Mouse (Mus musculus): ENCODE measurements around the gene Ano6. TPM values are rescaled to one million over a fixed set of nuclear protein-coding genes. Genes with fewer than 3 reads are reported as not detected.

Ano6 gene
- total and polyA plus RNA-seq, 3 experiments, result 28.6 to 90.3 (median 69.6) TPM

DNA sequence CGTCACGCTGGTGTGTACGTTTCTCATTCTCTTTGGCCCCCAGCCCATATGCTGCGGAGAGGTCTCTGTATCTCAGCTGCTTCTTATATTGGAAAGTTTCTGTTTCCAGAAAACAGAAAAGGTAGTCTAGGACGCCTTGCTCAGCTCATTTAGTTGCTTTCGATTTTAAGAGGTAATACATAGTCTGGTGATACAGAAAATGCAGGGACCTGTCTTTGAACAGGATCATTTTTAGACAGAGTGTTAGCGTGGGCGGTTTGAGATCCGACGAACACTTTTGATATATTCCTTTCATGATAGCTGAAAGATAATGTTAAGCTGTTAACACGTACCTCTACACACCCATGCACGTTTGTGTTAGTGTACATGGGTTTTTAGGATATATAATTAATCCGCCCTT lies 35.9 kb downstream of the Ano6 start:
- DNase-seq, result no peak

- DNase-seq, result peak; percentile 38
Measured at GRCm38 (mm10) chr15:95827465-95827971, 36.9 kb downstream of the Ano6 start.

DNA sequence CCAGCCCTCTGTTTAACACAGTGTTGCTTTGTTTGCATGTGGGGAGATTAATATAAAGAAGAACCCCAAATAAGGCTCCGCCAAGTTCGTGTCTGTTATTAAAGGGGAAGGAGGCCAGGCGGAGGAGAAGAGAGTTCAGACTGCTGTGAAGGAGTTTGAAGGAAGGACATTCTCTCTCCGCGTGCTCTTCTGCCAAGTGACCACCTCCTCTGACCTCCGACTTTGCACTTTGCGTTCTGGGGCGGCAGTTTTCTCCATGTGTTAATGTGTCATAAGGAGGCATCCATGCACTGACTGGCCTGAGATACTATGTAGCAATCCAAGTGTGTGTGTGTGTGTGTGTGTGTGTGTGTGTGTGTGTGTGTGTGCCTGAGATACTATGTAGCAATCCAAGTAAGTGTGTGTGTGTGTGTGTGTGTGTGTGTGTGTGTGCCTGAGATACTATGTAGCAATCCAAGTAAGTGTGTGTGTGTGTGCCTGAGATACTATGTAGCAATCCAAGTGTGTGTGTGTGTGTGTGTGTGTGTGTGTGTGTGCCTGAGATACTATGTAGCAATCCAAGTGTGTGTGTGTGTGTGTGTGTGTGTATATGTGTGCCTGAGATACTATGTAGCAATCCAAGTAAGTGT lies 37.5 kb downstream of the Ano6 start:
- DNase-seq, result peak; percentile 14

- peak; percentile 24 for DNase-seq
Measured at GRCm38 (mm10) chr15:95828647-95829254, 38.1 kb downstream of the Ano6 start.

DNA sequence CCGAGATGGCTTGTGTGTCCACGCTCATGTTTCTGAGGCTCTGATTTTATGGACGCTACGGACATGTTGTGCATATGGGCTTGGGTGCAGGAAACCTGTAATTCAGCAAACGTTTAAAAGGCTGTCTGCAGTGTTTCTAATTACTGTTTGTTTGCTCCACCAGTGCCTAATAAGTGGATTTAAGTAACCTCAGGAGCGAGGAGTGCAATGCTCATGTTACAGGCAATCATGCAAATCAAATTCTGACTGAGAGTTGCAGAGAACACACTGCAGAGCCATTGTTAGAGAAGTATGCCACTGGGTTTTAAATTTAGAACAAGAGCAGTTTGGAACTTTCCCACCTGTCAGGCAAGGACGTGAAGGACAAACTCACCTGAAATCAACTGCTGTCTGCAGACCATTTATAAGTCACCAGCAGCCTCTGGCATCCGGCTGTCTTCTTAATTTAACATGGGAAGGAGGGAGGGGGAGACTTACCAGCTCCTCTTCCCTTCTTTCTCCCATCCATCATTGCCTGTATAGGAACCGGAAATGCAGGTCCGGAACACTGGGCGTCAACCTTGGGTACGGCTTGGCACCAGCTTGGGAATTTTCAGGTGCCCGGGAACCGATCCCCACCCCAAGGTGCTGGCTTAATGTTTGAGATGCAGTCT lies 39.0 kb downstream of the Ano6 start:
- DNase-seq, result no peak

- DNase-seq, result no peak
Measured at GRCm38 (mm10) chr15:95830206-95830560, 39.5 kb downstream of the Ano6 start.

DNA sequence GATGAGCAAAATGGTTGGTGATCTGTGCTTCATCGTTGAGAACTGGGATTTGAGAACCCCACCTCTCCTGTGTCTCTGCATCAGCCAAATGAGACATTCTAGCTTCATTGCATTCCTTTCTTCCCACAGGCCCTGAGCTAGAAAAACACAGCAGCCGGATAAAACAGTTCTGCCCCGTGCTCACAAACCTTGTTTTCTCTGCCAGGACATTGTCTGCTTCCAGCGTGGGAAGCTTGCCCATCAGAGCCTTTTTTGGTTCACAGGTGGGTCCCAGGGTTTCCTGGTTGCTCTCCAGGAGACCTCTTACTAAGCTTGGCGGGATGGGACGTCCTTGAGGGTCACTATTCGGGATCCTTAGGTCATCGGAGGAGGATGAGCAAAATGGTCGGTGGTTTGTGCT lies 42.6 kb downstream of the Ano6 start:
- DNase-seq, result no peak

GRCm38 (mm10) chr15:95836077-95836476 lies 45.4 kb downstream of the Ano6 start:
- DNase-seq, result no peak

GRCm38 (mm10) chr15:95836646-95837434 lies 46.2 kb downstream of the Ano6 start:
- no peak for DNase-seq

GRCm38 (mm10) chr15:95837570-95837969 lies 46.9 kb downstream of the Ano6 start:
- DNase-seq, result no peak

DNA sequence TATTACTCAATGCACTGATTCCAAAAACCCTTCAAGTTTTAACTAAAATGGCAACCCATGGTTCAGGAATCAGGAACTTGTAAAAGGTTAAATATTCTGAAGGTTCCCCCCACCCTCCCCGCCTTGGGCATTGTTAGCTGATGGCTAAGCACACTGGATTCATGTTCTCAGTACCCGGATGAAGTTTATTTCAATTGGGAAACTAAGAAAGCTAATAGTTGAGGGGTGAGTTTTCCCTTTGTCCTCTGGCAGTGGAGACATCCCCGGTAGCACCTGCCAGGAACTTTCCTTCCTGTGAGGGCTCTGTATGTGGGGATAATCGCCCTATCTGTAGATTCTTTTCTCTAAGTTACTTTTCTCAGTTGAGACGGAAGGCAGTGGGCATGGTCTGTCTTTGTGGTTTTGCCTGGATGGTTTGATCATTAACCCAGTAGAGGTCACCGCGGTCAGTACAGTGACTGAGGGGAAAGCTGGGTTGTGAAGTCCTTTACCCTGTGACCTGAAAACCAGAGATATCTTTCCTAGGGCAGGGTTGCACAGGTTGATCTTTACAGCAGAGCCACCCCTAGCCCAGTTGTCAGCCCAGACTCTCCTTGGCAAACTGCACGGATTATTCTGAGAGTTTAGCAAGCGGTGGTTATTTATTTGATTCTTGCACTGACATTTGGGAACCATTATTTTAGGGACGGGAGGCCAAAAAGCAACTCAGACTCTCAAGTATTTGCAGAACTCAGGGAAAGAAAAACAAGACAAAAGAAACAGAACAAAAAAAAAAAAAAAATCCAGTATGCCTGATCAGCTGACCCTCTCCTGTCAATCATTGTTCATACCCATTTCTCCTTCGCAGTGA lies 47.8 kb downstream of the Ano6 start:
- DNase-seq, result peak; percentile 18

DNA sequence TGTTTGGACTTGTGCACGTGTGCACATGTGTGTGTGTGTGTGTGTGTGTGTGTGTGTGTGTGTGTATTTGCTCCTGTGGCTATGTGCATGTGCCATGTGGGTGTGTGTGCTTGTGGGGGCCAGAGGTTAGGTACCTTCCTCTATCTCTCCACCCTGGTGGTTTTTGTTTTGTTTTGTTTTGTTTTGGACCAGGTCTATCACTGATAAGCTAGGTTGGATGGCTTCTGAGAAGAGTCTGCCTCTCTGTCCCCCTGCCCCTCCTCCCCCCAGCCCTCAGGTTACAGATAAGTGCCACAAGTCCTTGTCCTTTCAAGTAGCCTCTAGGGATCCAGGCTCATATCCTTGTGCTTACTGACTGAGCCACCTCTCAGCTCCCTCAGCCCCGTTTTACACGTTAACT lies 49.1 kb downstream of the Ano6 start:
- DNase-seq, result no peak

GRCm38 (mm10) chr15:95843183-95843949 lies 52.7 kb downstream of the Ano6 start:
- no peak for DNase-seq

- DNase-seq, result no peak
Measured at GRCm38 (mm10) chr15:95844412-95844811, 53.8 kb downstream of the Ano6 start.

DNA sequence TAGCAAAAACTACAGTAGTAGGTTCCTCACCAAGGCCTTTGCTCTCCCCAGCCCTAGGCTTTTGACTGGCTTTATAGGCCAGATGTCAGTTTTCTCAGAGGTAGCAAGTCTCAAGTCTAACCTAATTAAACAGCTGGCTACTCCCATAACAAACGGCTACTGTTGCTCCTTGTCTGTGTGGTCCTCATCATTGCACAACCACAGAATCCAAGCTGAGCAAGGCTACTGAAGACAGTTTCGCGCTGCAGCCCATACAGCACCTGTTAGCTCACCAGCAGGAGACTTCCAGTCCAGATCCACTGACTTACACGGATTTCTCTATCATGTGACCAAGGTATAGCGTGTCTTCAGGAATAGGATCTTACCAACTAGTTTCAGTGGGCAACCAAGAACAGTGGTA lies 55.5 kb downstream of the Ano6 start:
- no peak for DNase-seq

DNA sequence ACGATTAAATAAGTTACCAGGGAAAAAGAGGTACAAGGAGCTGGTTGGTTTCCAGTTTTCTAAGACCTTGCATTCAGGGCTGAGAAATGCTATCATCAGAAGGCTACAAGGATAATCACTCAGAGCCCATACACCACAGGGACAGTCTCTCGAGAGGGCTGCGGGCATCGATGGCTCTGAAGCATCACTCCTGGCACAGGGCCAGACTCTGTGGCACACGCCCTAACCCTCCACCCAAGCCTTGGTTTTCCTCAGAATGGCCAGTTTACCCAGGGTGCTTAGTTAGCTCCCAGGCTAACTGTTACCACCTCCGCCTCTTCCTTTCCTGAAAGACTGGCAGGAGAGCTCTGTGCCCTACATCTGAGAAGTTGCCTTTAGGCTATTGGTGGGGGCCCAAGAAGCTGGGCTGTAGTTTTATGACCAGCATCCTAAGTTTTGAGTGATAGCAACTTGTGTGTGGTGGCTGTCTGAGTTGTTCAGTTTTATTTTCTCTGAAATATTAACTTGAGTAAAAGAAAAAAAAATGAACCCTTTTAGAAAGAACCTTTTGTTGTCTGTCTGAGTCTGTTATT lies 57.9 kb downstream of the Ano6 start:
- DNase-seq, result peak; percentile 48

GRCm38 (mm10) chr15:95849513-95850411 lies 59.1 kb downstream of the Ano6 start:
- no peak for DNase-seq

DNA sequence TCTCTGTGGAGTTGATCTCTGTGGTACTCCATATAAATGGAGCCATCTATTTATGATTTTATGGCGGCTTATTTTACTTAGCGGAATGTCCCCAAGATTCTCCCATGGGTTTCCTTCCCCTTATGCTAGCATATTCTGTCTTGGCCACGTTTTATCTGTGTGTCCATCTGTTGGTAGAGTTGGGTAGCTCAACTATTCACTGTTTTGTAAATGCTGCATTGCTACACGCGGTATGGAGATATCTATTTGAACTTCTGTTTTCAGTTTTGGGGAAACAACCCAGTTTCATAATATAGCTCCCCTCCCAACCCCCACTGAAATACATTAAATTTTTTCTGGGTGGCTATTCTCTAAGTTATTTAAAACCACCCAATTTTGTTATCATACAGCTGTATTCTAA lies 59.9 kb downstream of the Ano6 start:
- no peak for DNase-seq

- DNase-seq, result no peak
Measured at GRCm38 (mm10) chr15:95855051-95855844, 64.6 kb downstream of the Ano6 start.

Measured in adrenal gland, adult 2 months (tissue).